Mouse (Mus musculus): ENCODE measurements around the gene Gm20908.
"Not testable (repeated sequence)": the region's sequence is repeated elsewhere in the genome, so short reads cannot be mapped to it uniquely, and the experiment has no call there.

Gene Gm20908

GRCm38 (mm10) chrY:64472966-64473365 lies at the start of gene Gm20908:
Gene Gm20908, plus strand, starts transcription at chrY:64473266.
- DNase-seq, result not testable (repeated sequence)
